Mouse (Mus musculus) ES-E14 (cell line): Measurements from ENCODE around the gene Borcs5. TPM values are rescaled to one million over a fixed set of nuclear protein-coding genes. Genes with fewer than 3 reads are reported as not detected.

Source experiments
- DNase-seq: peaks from one replicate; pipeline ENCODE4 v3.0.0-alpha.2; 2013; ENCODE audit warnings: low read depth, low spot score
- H3K27ac ChIP-seq: 2 replicates; pipeline ENCODE4 v1.5.1; 2012; ENCODE audit warnings: low read depth, mild to moderate bottlenecking, low read length, moderate library complexity, mixed read lengths; ENCODE audit not compliant: poor library complexity, insufficient read depth, severe bottlenecking
- H3K36me3 ChIP-seq: 2 replicates; pipeline ENCODE4 v1.6.1; 2012; ENCODE audit warnings: mild to moderate bottlenecking, low read length, moderate library complexity, mixed read lengths; ENCODE audit not compliant: control insufficient read depth, poor library complexity, insufficient read depth, severe bottlenecking
- H3K4me1 ChIP-seq, 2 experiments: fragments of 150-350 bp in 1 of 2; sonication (generic) in 1 of 2; 2 replicates each; pipeline ENCODE4 v1.6.1; 2012; ENCODE audit warnings: low read length in 2 of 2, mild to moderate bottlenecking in 1 of 2, mixed read lengths in 1 of 2; ENCODE audit not compliant: control insufficient read depth in 2 of 2, insufficient read depth in 2 of 2, poor library complexity in 1 of 2
- H3K4me3 ChIP-seq, 2 experiments: fragments of 150-350 bp in 1 of 2; sonication (generic) in 1 of 2; 2 replicates each; pipeline ENCODE4 v1.5.1; 2012; ENCODE audit warnings: low read length in 2 of 2, low read depth in 1 of 2, mild to moderate bottlenecking in 1 of 2, mixed read lengths in 1 of 2; ENCODE audit not compliant: insufficient read depth in 1 of 2, poor library complexity in 1 of 2, severe bottlenecking in 1 of 2
- H3K9ac ChIP-seq: 2 replicates; pipeline ENCODE4 v1.6.1; 2012; ENCODE audit warnings: low read depth, mild to moderate bottlenecking, low read length, mixed read lengths; ENCODE audit not compliant: poor library complexity, insufficient read depth, severe bottlenecking
- H3K9me3 ChIP-seq: fragments of 150-350 bp; sonication (generic); 2 replicates; pipeline ENCODE4 v1.6.1; 2012; ENCODE audit warnings: low read depth, mild to moderate bottlenecking, low read length; ENCODE audit not compliant: control insufficient read depth, insufficient read depth
- CHD2 ChIP-seq: IDR thresholded peaks from 2 replicates; pipeline ENCODE4 v1.6.1; 2014; ENCODE audit warnings: mild to moderate bottlenecking, low read depth, low read length, inconsistent platforms
- HCFC1 ChIP-seq: IDR thresholded peaks from 2 replicates; pipeline ENCODE4 v1.6.1; 2012; ENCODE audit warnings: low read length, inconsistent platforms, borderline replicate concordance; ENCODE audit not compliant: insufficient read depth
- MAFK ChIP-seq: IDR thresholded peaks from 2 replicates; pipeline ENCODE4 v1.6.1; 2014; ENCODE audit warnings: mild to moderate bottlenecking, low read depth, low read length, inconsistent platforms; ENCODE audit not compliant: insufficient read depth
- ZC3H11A ChIP-seq: IDR thresholded peaks from 2 replicates; pipeline ENCODE4 v1.6.1; 2012; ENCODE audit warnings: low read depth, mild to moderate bottlenecking, inconsistent platforms, low read length, borderline replicate concordance
- ZNF384 ChIP-seq: IDR thresholded peaks from 2 replicates; pipeline ENCODE4 v1.6.1; 2012; ENCODE audit warnings: low read depth, low read length, inconsistent platforms
- in situ Hi-C, 2 experiments: fragments of 600-800 bp; cut with MboI; formaldehyde crosslinking; loops; one replicate each; pipeline ENCODE4 v1.15.1; 2025; ENCODE audit warnings: low sequenced_read_pairs in 2 of 2, inconsistent platforms in 1 of 2; ENCODE audit not compliant: unreplicated experiment in 2 of 2
- total RNA-seq: library from RNA; depleted of rRNA; stranded (reverse); fragments of 300-350 nt; gene quantifications from 2 replicates; pipeline ENCODE4 v1.2.3, GENCODE M21; 2012

Borcs5 gene
- total RNA-seq, 1 experiment = 10.1 TPM

GRCm38 (mm10) chr6:134640485-134641475 lies 1.5 kb downstream of the Borcs5 start:
- peak; percentile 84 for DNase-seq
- in situ Hi-C loops = no loop called here
- no peaks in the 10 kb centered on the region for H3K9me3 ChIP-seq
- peak overlapping the region; percentile 86 to 92 for H3K4me3 ChIP-seq
- no peaks in the 10 kb centered on the region for H3K36me3 ChIP-seq
- H3K27ac ChIP-seq = no peak overlapping the region
- H3K9ac ChIP-seq = peak overlapping the region; percentile 91
- no peak; the same call in 1 of the 2 replicates for TF ChIP-seq ZC3H11A
- TF ChIP-seq ZNF384 = no peak
- TF ChIP-seq HCFC1 = no peak
- no peak for TF ChIP-seq CHD2
- TF ChIP-seq MAFK = no peak
- no peaks in the 10 kb centered on the region for H3K4me1 ChIP-seq

GRCm38 (mm10) chr6:134641738-134642446 lies 2.6 kb downstream of the Borcs5 start:
- H3K36me3 ChIP-seq = no peaks in the 10 kb centered on the region
- DNase-seq = no peak
- H3K4me1 ChIP-seq = no peaks in the 10 kb centered on the region
- H3K9ac ChIP-seq = no peak overlapping the region; the same call in 1 of the 2 replicates
- no peaks in the 10 kb centered on the region for H3K9me3 ChIP-seq
- in situ Hi-C loops = no loop called here
- no peak overlapping the region for H3K27ac ChIP-seq
- peak overlapping the region; percentile 86 to 92 for H3K4me3 ChIP-seq
- no peak for TF ChIP-seq ZC3H11A
- no peak for TF ChIP-seq HCFC1
- TF ChIP-seq CHD2 = no peak
- TF ChIP-seq MAFK = no peak
- no peak for TF ChIP-seq ZNF384

DNA sequence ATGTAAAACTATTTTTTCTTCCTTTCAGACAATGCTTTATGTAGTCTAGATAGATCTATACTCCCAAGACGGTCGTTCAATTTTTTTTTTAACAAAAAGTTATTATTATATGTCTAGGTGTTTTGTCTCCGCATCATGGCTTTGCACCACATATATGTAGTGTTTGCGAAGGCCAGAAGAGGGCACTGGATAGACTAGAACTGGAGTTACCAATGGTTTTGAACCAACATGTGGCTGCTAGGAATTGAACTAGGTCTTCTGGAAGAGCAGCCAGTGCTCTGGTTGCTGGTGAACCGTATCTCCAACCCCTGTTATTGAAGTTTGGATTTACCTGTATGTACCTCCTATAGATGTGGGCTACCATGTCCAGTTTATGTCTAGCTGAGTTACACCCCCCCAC lies 4.0 kb downstream of the Borcs5 start:
- Histone ChIP-seq H3K4me3 (no peak overlapping the region), H3K4me1 (peaks cover 3 to 5% of the 10 kb centered on the region in 2 experiments; a peak in 2 of 4 replicates), H3K9ac (no peak overlapping the region), H3K27ac (no peak overlapping the region), H3K36me3 (no peaks in the 10 kb centered on the region), H3K9me3 (no peaks in the 10 kb centered on the region)
- in situ Hi-C loops = no loop called here
- TF ChIP-seq ZC3H11A (0 out of 2 replicates have a peak, but pooled peaks have one; percentile 2), CHD2 (no peak)
- DNase-seq = no peak

DNA sequence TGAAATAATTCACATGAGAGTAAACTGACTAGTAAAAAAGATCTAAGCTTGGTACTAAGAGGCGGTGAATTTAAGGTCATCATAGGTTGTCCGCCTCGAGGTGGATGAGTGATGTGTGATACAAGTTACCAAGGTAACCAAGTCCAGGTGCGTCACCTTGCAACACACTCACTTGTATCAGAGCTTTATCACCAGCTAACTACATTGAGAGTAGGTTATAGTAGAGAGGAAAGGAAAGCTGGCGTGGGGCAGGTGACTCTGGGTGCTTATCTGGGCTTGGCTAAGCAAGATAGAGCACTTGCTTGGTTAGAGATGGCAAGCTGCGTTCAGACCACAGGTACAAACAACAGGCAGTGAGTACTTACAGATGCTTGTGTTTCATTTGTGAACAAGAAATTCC lies 7.5 kb downstream of the Borcs5 start:
- Histone ChIP-seq H3K9ac (no peak overlapping the region), H3K9me3 (no peaks in the 10 kb centered on the region), H3K4me3 (no peak overlapping the region), H3K36me3 (no peaks in the 10 kb centered on the region), H3K27ac (no peak overlapping the region), H3K4me1 (peaks cover 3 to 5% of the 10 kb centered on the region in 2 experiments; a peak in 2 of 4 replicates)
- TF ChIP-seq CHD2 (no peak), MAFK (no peak), HCFC1 (no peak), ZNF384 (no peak), ZC3H11A (no peak)
- in situ Hi-C loops = no loop called here
- DNase-seq = no peak
